Mouse (Mus musculus) left cerebral cortex, postnatal 25 days (tissue): Measurements from ENCODE around the gene Tesk1. TPM values are rescaled to one million over a fixed set of nuclear protein-coding genes. Genes with fewer than 3 reads are reported as not detected.
A peak's percentile ranks its signal among the peaks of the same experiment; 100 is the strongest.
"Not testable (repeated sequence)": the region's sequence is repeated elsewhere in the genome, so short reads cannot be mapped to it uniquely, and the experiment has no call there.

Experiments
- DNase-seq, 2 experiments: peaks; one replicate each; pipeline ENCODE4 v3.0.0; 2022; ENCODE audit warnings: low spot score in 2 of 2, mixed read lengths in 1 of 2
- intact Hi-C: fragments of 180-260 bp; cut with DNase I; formaldehyde crosslinking; loops from one replicate; pipeline ENCODE4 v1.15.1; 2025
- total RNA-seq, 2 experiments: library from RNA; stranded (reverse); gene quantifications; 2 replicates each; pipeline ENCODE4 v1.2.3; 2021

Tesk1 gene
- total RNA-seq, 2 experiments from 2014 or later, result 86.6 to 87.1 TPM

DNA sequence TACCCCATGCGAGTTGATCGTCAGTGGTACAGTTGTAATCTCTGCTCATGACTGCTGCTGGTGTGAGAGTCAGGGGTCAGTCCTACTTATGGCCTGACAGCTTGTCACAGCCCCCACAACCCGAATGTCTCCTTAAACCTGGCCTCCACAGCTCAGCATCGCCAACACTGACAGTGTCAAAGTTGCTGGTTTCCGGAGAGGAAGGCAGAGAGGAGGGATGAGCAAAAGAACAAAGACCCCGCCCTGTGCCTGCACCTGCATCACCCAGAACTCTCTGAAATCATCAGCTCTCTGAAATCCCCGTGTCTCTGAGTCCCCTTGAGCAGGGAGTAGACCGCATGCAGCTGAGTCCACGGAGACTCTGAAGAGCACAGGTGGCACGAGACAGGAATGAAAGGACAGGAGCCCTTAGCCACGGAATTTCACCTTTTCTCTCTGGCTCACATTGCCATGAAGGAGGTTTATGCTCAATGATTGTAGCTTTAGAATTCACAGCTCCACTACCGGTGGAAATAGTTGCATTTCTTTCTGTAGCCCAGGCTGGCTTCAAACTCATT is 41.9 kb downstream of the Tesk1 start, which contains the start of gene Sit1:
Sit1 (minus strand) TSS at position 200 of the 557 bp plus-strand sequence.
- intact Hi-C loops, result no loop called here
- DNase-seq, result no peak

DNA sequence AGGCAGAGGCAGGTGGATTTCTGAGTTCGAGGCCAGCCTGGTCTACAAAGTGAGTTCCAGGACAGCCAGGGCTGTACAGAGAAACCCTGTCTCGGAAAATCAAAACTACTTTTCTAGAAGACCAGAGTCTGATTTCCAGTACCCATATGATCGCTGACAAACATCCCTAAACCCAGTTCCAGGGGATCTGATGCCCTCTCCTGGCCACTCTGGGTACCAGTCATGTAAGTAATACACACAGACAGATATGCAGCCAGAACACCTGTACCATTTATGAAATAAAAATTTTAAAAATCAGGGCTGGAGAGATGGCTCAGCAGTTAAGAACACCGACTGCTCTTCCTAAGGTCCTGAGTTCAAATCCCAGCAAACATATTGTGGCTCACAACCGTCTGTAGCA is 43.9 kb downstream of the Tesk1 start:
- intact Hi-C loops, DNase-seq: not testable (repeated sequence)

DNA sequence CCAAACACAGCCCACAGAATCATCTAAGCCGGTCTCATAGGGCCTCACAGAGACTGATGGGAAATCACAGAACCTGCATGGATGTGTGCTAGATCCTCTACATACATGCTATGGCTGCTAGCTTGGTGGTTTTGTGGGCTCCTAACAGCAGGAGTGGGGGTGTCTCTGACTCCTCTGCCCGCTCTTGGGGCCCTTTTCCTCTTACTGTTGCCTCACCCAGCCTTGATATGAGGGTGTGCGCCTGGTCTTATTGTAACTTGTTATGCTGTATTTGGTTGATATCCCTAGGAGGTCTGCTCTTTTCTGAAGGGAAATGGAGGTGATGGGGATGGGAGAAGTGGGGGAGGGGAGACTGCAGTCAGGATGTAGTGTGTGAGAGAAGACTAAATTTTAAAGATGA is 47.9 kb downstream of the Tesk1 start:
- DNase-seq, result no peak
- intact Hi-C loops, result loop anchor here (1.0 to 5.0 kb wide), 2 partner anchors 38 to 69 kb away; no protein-coding TSS in a partner anchor

DNA sequence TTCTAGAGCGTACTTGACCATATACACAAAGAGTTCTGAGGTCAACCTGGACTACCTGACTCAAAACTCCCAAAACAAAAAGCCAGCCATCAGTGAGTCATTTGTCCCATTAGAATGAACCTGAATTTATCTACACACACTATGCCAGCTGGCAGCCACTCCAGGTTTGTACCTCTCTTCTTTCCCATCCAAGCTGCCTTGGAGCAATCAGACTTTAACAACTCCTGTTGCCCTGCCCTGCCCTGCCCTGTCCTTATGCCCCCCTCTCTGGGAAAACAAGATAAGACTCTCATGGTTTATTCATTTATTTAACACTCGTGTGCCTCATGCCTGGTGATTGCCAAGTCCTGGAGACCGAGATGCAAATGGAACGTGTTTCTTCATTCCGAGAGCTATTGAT is 49.1 kb downstream of the Tesk1 start:
- DNase-seq, result no peak
- intact Hi-C loops, result loop anchor here (5.0 kb wide), 1 partner anchor 36 kb away; no protein-coding TSS in a partner anchor

DNA sequence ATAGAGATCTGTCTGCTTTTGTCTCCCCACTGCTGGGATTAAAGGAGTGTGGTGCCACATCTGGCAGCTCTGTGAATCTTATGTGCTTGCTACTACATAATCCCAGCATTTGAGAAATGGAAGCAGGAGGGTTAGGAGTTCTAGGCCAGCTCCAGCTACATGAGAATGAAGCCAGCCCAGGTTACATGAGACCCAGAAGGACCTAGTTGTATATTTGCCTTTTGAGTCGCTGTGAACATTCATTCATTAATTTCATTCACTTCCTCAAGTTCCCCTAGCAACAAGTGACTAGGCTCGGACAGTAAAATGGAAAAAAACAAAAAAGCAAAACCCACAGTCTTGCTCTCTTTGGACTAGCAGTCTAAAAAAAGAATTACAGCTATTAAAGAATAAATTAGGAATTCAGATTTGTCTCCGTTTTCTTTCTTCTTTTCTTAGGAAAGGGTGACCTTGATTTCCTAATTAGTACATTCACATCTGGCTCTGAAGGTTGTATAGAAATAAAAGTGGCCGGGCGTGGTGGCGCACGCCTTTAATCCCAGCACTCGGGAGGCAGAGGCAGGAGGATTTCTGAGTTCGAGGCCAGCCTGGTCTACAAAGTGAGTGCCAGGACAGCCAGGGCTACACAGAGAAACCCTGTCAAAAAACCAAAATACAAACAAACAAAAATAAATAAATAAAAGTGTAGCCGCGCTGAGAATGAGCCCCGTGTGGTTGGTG is 50.5 kb downstream of the Tesk1 start:
- DNase-seq, result no peak
- intact Hi-C loops, result loop anchor here (2.0 to 5.0 kb wide), 2 partner anchors 35 to 71 kb away; partner anchors contain the start of genes Creb3 and Tln1

DNA sequence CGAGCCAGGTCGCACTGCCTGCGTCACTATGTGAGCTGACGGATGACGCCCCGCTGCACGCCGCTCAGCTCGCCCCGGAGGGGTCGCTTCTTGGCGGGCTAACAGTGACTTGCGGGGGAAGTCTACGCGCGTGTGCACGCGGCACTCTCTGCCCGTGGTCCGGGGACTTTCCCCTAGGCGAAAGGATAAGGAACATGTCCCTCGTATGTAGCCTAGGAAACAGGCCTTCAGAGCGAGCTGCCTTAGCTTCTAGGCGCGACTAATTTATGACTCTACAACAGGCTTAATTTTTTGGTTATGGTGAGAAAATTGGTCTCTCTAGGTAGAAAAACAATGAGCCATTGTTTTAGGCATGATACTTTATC is 51.1 kb downstream of the Tesk1 start, which contains the start of gene Ccdc107:
Ccdc107 (plus strand) TSS at position 80 of the 365 bp plus-strand sequence.
- intact Hi-C loops, result loop anchor here (1.0 to 5.0 kb wide), 3 partner anchors 34 to 70 kb away; partner anchors contain the start of genes Creb3 and Tln1
- DNase-seq, result peak; percentile 90 to 98

DNA sequence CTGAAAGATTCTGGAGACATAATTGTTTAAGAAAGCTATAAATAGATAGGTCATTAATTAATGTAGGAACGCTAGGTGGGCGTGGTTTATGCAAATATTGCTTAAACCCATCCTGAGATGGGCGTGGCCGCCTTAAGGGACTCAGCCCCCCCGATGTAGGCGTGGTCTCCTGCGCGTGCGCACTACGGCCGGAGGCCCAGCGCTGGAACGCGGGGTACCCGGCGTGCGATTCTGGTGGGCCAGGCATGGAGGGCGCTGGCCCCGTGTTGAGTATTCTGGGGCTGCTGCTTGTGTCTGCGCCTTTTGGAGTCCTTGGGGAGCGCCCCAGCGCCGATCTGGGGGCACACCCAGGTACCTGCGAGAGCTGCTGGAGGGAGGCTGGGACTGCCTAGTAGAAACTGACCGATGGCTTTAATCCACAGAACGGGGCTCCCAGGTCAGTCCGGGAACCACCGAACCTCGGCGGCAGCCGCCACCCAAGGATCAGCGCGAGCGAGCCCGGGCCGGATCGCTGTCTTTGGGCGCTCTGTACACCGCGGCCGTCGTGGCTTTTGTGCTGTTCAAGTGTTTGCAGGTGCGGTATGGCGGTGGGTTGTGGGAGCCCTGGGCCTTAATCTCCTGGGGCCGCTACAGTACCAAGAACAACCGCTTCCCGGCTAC is 51.6 kb downstream of the Tesk1 start:
- peak; percentile 97 to 98 for DNase-seq
- intact Hi-C loops, result loop anchor here (1.0 to 5.0 kb wide), 3 partner anchors 34 to 69 kb away; partner anchors contain the start of genes Creb3 and Tln1

DNA sequence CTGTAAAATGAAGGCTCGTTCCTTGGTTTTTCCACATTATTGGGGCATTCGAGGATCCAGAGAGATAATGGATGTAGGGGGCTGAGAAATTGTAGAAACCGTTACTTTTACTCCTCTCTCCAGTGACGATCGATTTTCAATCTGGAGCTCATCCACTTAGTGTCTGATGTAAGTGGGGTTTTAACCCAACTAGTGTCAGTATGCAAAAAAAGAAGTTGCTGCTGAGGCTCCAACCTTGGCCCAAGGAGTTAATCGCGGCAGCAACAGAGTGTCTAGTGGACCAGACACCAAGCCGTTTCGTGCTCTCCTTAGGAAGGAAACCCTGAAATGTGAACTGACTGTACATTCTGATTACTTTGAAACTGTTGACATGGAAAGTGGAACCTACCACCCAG is 52.1 kb downstream of the Tesk1 start:
- intact Hi-C loops, result loop anchor here (1.0 to 5.0 kb wide), 3 partner anchors 33 to 69 kb away; partner anchors contain the start of genes Creb3 and Tln1
- no peak for DNase-seq

DNA sequence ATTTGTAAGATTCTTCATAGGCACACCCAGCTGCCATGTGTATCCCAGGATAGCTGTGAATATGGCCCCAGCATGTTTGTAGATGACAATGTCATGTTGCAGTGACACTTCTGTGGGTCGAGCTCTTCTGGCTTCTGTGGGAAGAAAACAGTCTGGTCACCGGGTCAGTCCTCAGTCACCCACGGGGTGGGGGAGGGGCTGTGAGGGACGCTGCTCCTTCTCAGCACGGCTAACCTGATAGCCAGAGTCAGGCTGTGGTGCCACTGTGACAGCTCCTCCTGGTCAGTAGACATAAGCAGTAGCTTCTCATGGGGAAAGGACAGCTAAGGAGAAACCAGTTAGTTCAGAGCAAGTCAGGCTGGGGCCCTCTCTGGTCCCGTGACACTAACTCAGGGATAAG is 54.8 kb downstream of the Tesk1 start:
- DNase-seq, result no peak
- intact Hi-C loops, result no loop called here

DNA sequence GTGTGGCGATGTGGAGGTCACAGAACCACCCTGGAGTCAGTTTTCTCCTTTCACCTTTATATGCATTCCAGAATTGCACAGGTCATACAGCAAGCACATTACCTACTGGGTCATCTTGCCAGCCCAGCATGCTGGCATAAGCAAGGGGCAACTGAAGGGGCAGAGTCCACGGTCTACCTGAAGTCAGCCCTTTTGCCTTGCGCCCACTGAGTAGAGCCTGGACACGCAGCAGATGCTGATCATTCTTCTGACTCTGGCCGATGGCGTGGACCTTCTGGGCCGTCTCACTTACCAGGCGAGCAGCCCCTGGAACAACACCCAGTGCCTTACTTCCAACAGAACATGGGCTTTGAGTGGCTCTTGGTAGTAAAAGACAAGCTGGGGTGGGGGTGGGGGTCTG is 55.7 kb downstream of the Tesk1 start:
- DNase-seq, result no peak
- intact Hi-C loops, result no loop called here

Other genes starting within 250 kb of the Tesk1 start
- under 1 TPM; 0.23 to 0.46 TPM for gene Atp8b5, start 174.8 kb upstream of the Tesk1 start, total RNA-seq
- gene Rusc2, start 60.0 kb upstream of the Tesk1 start, total RNA-seq, result 100 to 1,000 TPM; 129 to 138 TPM
- 1 to 10 TPM in 1 of 2 experiments, under 1 TPM in 1; 0.62 to 1.2 TPM for gene Fam166b, start 12.8 kb upstream of the Tesk1 start, total RNA-seq
- gene Cd72, start 12.7 kb downstream of the Tesk1 start, total RNA-seq, result 1 to 10 TPM; 1.0 to 2.2 TPM
- gene Sit1, start 41.8 kb downstream of the Tesk1 start, total RNA-seq, result not detected
- gene Ccdc107, start 51.0 kb downstream of the Tesk1 start, total RNA-seq, result 10 to 100 TPM; 22.3 to 25.4 TPM
- gene Arhgef39, start 57.8 kb downstream of the Tesk1 start, total RNA-seq, result under 1 TPM; 0.37 to 0.96 TPM
- gene Car9, start 65.0 kb downstream of the Tesk1 start, total RNA-seq, result 1 to 10 TPM in 1 of 2 experiments, not detected in 1; 1.0 TPM
- 1 to 10 TPM; 8.0 to 8.1 TPM for gene Tpm2, start 81.8 kb downstream of the Tesk1 start, total RNA-seq
- 10 to 100 TPM; 77.0 to 77.3 TPM for gene Creb3, start 120.4 kb downstream of the Tesk1 start, total RNA-seq
- 10 to 100 TPM; 51.7 to 53.4 TPM for gene Tln1, start 120.8 kb downstream of the Tesk1 start, total RNA-seq
- 10 to 100 TPM; 44.3 to 46.7 TPM for gene Rgp1, start 136.8 kb downstream of the Tesk1 start, total RNA-seq
- 10 to 100 TPM; 65.9 to 69.4 TPM for gene Gba2, start 136.9 kb downstream of the Tesk1 start, total RNA-seq
- under 1 TPM in 1 of 2 experiments, not detected in 1; 0.50 TPM for gene Msmp, start 142.6 kb downstream of the Tesk1 start, total RNA-seq
- 10 to 100 TPM; 49.0 to 50.1 TPM for gene Npr2, start 190.0 kb downstream of the Tesk1 start, total RNA-seq
- gene Spag8, start 211.7 kb downstream of the Tesk1 start, total RNA-seq, result 1 to 10 TPM in 1 of 2 experiments, under 1 TPM in 1; 0.73 to 1.2 TPM
- 10 to 100 TPM; 33.7 to 35.7 TPM for gene Hint2, start 214.5 kb downstream of the Tesk1 start, total RNA-seq
- 10 to 100 TPM; 61.9 to 68.3 TPM for gene Tmem8b, start 227.0 kb downstream of the Tesk1 start, total RNA-seq
- 1 to 10 TPM; 1.3 to 1.4 TPM for gene Fam221b, start 227.2 kb downstream of the Tesk1 start, total RNA-seq